Mouse (Mus musculus): ENCODE results near the gene Nrxn2. TPM values are rescaled to one million over a fixed set of nuclear protein-coding genes. Genes with fewer than 3 reads are reported as not detected.
A peak's percentile ranks its signal among the peaks of the same experiment; 100 is the strongest.

Nrxn2 gene
- polyA plus RNA-seq, 1 experiment from 2014 or later = 1.3 TPM

DNA sequence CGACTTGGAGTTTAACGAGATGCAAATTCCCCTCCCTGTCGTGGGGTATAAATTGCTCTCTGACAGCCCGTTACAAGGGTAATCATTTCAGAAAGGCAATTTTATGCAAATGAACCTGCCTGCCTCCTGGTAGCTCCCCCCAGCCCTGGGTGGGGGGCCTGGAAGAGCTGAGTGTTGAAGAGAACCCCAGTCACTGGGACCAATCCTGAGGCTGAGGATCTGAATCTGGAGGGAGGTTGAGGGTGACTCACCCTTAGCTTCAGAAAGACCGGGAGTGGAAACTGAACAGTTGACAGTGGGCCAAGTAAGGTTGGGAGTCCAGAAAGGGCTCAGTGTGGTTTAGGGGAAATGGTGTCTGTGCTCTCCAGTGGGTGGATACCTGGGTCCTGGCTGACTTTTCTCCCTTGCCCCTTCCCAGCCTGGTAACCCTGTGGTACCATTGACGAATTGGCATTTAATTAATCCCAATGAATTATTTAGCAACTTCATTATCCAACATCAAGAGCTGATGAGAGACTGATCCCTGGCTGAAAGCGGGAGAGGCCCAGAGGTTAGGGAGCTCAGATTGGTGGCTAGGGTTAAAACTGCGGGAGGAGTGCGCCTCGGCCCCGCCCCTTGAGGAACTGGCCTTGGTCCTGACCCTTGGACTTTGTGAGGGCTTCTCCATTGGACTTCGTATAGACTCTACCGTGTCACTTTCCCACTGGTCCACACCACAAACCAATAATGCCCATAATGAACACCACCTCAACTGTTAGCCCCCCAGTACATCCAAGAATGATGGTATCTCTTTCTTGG lies 8.4 kb downstream of the Nrxn2 start:
- H3K4me2 ChIP-seq (replicated peaks; ENCODE audit: low read depth) = no peak overlapping the region
- H3K4me3 ChIP-seq (ENCODE audit: low read depth, low read length) = no peak overlapping the region
- no peaks in the 10 kb centered on the region for H3K9me3 ChIP-seq (ENCODE audit: control insufficient read depth, low read length)
- H3K36me3 ChIP-seq (ENCODE audit: control insufficient read depth, insufficient read depth, low read length) = no peaks in the 10 kb centered on the region
- no peak overlapping the region for H3K9ac ChIP-seq (ENCODE audit: low read length)
- H3K4me1 ChIP-seq (replicated peaks; ENCODE audit: control insufficient read depth, insufficient read depth) = peaks cover 8% of the 10 kb centered on the region; the same call in 1 of the 2 replicates
- H3K27ac ChIP-seq (replicated peaks) = no peak overlapping the region
- WGBS = 19% methylated on average over 13 of the region's 13 CpGs
- ATAC-seq (ENCODE audit: low FRiP score, low TSS enrichment) (0 out of 2 replicates have a peak, but pooled peaks have one; percentile 27), DNase-seq (ENCODE audit: low spot score) (peak; percentile 77)
- TF ChIP-seq EP300 (optimal IDR thresholded peaks at IDR 0.05) (no peak), CTCF (IDR thresholded peaks at IDR 0.05; ENCODE audit: low read depth) (no peak)
- H3K27me3 ChIP-seq (ENCODE audit: control insufficient read depth, insufficient read depth, low read length) = peaks cover 20% of the 10 kb centered on the region

- Histone ChIP-seq H3K9ac (ENCODE audit: low read length) (no peak overlapping the region), H3K4me1 (replicated peaks; ENCODE audit: control insufficient read depth, insufficient read depth) (peaks cover 8% of the 10 kb centered on the region; the same call in 1 of the 2 replicates), H3K4me3 (ENCODE audit: low read depth, low read length) (peak overlapping the region; percentile 28), H3K27ac (replicated peaks) (no peak overlapping the region), H3K9me3 (ENCODE audit: control insufficient read depth, low read length) (no peaks in the 10 kb centered on the region), H3K36me3 (ENCODE audit: control insufficient read depth, insufficient read depth, low read length) (no peaks in the 10 kb centered on the region), H3K27me3 (ENCODE audit: control insufficient read depth, insufficient read depth, low read length) (peaks cover 20% of the 10 kb centered on the region), H3K4me2 (replicated peaks; ENCODE audit: low read depth) (peak overlapping the region; percentile 50)
- no peak for TF ChIP-seq CTCF (IDR thresholded peaks at IDR 0.05; ENCODE audit: low read depth)
- TF ChIP-seq EP300 (optimal IDR thresholded peaks at IDR 0.05) = no peak
- 1% methylated on average over 83 of the region's 94 CpGs for WGBS
- ATAC-seq (ENCODE audit: low FRiP score, low TSS enrichment) = peak; percentile 55
- DNase-seq (ENCODE audit: low spot score) = peak; percentile 78
Observed at GRCm38 (mm10) chr19:6427653-6428434, 9.3 kb downstream of the Nrxn2 start.

GRCm38 (mm10) chr19:6428501-6429200 lies 10.1 kb downstream of the Nrxn2 start:
- DNase-seq (ENCODE audit: low spot score) (no peak), ATAC-seq (ENCODE audit: low FRiP score, low TSS enrichment) (0 out of 2 replicates have a peak, but pooled peaks have one; percentile 5)
- Histone ChIP-seq H3K4me2 (replicated peaks; ENCODE audit: low read depth) (peak overlapping the region; percentile 50), H3K4me3 (ENCODE audit: low read depth, low read length) (peak overlapping the region; percentile 28), H3K4me1 (replicated peaks; ENCODE audit: control insufficient read depth, insufficient read depth) (peaks cover 8% of the 10 kb centered on the region; the same call in 1 of the 2 replicates), H3K27me3 (ENCODE audit: control insufficient read depth, insufficient read depth, low read length) (peaks cover 20% of the 10 kb centered on the region), H3K27ac (replicated peaks) (no peak overlapping the region), H3K9ac (ENCODE audit: low read length) (no peak overlapping the region), H3K36me3 (ENCODE audit: control insufficient read depth, insufficient read depth, low read length) (no peaks in the 10 kb centered on the region), H3K9me3 (ENCODE audit: control insufficient read depth, low read length) (no peaks in the 10 kb centered on the region)
- under 1% methylated on average over 60 of the region's 60 CpGs for WGBS
- TF ChIP-seq EP300 (optimal IDR thresholded peaks at IDR 0.05) (no peak), CTCF (IDR thresholded peaks at IDR 0.05; ENCODE audit: low read depth) (no peak)

DNA sequence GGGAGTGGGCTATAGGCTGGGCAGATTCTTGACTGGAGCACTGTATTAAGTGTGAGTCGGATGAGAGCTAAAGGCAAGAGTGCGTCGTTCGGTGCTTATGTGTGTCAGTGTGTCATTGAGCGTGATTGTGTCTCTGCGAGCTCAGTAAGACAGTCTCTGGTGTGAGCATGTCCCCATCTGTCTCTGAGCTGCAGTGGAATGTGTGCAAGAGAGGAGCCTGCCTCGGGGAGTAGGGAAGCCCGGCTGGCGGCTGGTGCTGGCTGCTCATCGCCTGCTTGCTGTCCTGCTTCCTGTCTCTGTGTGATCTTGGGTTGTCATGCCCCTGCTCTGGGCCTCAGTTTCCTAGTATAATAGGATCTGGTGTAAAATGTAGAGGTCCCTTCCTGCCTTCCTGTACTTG lies 24.5 kb downstream of the Nrxn2 start:
- Histone ChIP-seq H3K9ac (ENCODE audit: low read length) (no peak overlapping the region), H3K4me3 (ENCODE audit: low read depth, low read length) (no peak overlapping the region), H3K27me3 (ENCODE audit: control insufficient read depth, insufficient read depth, low read length) (no peaks in the 10 kb centered on the region), H3K27ac (replicated peaks) (no peak overlapping the region), H3K9me3 (ENCODE audit: control insufficient read depth, low read length) (no peaks in the 10 kb centered on the region), H3K36me3 (ENCODE audit: control insufficient read depth, insufficient read depth, low read length) (no peaks in the 10 kb centered on the region), H3K4me2 (replicated peaks; ENCODE audit: low read depth) (no peak overlapping the region), H3K4me1 (replicated peaks; ENCODE audit: control insufficient read depth, insufficient read depth) (no peaks in the 10 kb centered on the region)
- DNase-seq (ENCODE audit: low spot score) (no peak), ATAC-seq (ENCODE audit: low FRiP score, low TSS enrichment) (no peak)
- 70% methylated on average over 10 of the region's 10 CpGs for WGBS
- no peak for TF ChIP-seq EP300 (optimal IDR thresholded peaks at IDR 0.05)
- TF ChIP-seq CTCF (IDR thresholded peaks at IDR 0.05; ENCODE audit: low read depth) = no peak

- ATAC-seq (ENCODE audit: low FRiP score, low TSS enrichment) (no peak), DNase-seq (ENCODE audit: low spot score) (no peak)
- H3K4me1 ChIP-seq (replicated peaks; ENCODE audit: control insufficient read depth, insufficient read depth) = no peaks in the 10 kb centered on the region
- no peak overlapping the region for H3K9ac ChIP-seq (ENCODE audit: low read length)
- H3K4me3 ChIP-seq (ENCODE audit: low read depth, low read length) = no peak overlapping the region
- H3K4me2 ChIP-seq (replicated peaks; ENCODE audit: low read depth) = no peak overlapping the region
- H3K9me3 ChIP-seq (ENCODE audit: control insufficient read depth, low read length) = no peaks in the 10 kb centered on the region
- no peak overlapping the region for H3K27ac ChIP-seq (replicated peaks)
- H3K36me3 ChIP-seq (ENCODE audit: control insufficient read depth, insufficient read depth, low read length) = no peaks in the 10 kb centered on the region
- TF ChIP-seq EP300 (optimal IDR thresholded peaks at IDR 0.05) = no peak
- TF ChIP-seq CTCF (IDR thresholded peaks at IDR 0.05; ENCODE audit: low read depth) = no peak
- 61% methylated on average over 10 of the region's 10 CpGs for WGBS
- H3K27me3 ChIP-seq (ENCODE audit: control insufficient read depth, insufficient read depth, low read length) = no peaks in the 10 kb centered on the region
Observed at GRCm38 (mm10) chr19:6445761-6446423, 27.4 kb downstream of the Nrxn2 start.
